Mouse (Mus musculus): ENCODE data around the gene Dcps.

Dcps gene

DNA sequence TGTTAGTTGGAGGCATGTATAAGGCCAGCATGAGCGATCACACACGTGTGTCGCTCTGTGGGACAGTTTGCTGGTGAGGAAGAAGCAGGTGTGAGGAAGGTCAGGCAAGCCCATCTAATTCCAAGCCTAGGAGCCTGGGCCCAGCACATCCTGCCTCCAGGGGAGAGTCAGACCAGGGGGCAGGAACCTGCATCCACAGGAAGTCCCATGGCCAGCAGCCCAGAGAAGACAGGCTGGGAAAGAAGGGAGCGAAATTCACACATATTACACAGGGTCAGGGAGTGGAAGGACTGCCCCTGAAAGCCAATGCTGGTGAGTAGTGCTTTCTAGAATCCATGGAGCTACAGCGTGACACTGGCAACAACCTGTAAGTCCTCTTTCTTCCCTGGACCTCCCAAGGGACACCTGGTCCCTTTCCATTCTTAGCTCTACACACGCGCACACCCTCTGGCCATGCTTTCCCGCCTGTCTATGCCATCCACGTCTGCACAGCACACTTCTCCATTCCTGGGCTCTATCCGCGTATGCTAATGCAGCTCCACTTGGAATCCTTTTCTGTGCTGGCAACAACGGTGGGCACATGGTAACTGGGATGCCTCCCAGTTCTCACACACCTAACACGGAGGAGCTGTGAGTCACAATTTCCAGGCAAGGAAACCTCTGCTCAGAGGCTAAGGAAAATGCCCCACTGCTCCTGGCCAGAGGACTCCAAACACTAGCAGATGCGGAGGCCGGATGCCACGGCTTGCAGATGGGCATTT is 44.0 kb downstream of the Dcps start:
- no peak for DNase-seq (ENCODE audit: low read depth)

DNA sequence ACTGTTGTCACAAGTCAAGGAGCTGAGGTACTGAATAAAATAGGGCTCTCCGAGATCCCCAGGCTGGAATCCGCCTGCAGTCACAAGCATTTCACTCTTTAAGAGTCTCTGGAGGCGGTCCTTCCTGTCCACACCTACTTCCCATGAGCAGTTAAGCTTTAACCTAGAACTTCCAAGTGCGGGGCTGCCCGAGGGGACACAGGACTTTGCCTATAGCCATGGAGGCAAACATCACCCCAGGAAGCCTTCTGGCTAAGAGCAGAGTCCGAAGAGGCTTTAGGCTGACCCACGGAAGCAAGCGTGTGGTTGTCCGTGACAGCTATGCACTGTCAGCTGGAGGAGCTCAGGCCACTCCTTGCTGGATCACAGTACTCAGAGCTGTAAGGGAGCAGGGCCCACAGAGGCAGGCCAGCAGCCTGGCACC is 46.9 kb downstream of the Dcps start:
- no peak for DNase-seq (ENCODE audit: low read depth)

DNA sequence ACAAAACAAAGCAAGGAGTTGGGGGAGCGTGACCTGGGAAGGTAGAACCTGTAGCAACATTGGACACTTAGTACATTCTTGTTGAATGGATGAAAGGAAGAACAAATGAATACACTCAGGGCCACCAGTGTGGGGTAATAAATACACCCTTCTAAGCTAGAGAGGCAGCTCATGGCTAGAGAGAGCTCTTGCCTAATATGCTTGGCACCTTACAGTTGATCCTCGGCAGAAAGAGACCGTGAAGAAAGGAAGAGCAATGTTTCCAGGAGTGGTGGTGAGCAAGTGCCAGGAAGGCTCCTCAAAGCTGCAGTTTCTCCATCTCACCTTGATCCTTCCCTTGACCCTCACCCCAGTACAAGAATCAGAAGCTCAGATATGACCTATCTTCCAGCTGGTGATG is 47.3 kb downstream of the Dcps start:
- DNase-seq (ENCODE audit: low read depth): no peak

DNA sequence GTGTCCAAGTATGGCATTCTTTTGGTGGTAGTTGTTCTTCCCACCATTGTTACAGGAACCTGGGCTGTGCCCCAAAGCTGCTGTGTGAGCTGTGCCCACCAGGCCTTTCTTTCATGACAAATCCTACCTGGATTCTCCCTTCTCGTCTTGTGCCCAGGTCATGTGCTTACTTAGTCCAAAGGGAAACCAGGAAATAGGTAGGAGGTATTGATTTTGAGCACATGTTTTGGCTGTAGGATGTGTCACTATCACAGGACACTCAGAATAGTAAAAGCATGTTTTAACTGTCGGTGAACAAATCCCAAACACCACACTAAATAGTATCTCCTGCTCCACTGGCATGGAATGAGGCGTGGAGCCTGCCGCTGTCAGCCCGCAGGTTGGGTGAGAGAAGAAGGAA is 48.3 kb downstream of the Dcps start:
- no peak for DNase-seq (ENCODE audit: low read depth)

- no peak for DNase-seq (ENCODE audit: low read depth)
Measured at GRCm38 (mm10) chr9:35127147-35127546, 48.7 kb downstream of the Dcps start.

GRCm38 (mm10) chr9:35124678-35124955 is 51.2 kb downstream of the Dcps start:
- DNase-seq (ENCODE audit: low read depth): no peak

GRCm38 (mm10) chr9:35123804-35124677 is 51.8 kb downstream of the Dcps start:
- peak; percentile 50 for DNase-seq (ENCODE audit: low read depth)

GRCm38 (mm10) chr9:35123456-35123803 is 52.4 kb downstream of the Dcps start:
- no peak for DNase-seq (ENCODE audit: low read depth)

GRCm38 (mm10) chr9:35122551-35123266 is 53.2 kb downstream of the Dcps start:
- peak; percentile 49 for DNase-seq (ENCODE audit: low read depth)

DNA sequence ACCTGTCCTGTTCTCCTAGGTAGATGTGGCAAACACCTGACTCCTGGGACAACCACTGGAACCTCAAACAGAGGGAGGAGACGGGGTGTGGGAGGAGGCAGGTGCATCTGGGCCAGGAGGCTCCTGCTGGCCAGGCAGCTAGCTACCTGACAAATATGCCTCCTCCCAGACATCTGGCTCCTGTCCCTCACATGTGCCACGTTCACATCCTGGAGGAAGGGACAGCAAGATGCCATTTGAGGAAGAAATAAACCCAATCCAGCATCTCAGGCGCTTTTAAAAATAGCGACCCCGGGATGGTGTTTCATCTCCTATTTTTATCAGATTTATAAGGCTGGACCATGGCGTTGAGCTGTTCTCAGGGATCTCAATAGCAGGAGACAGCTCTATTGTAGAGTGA is 56.7 kb downstream of the Dcps start, which contains the start of gene St3gal4:
Gene St3gal4, minus strand, starts transcription at position 101 of the 400 bp plus-strand sequence.
- no peak for DNase-seq (ENCODE audit: low read depth)

DNA sequence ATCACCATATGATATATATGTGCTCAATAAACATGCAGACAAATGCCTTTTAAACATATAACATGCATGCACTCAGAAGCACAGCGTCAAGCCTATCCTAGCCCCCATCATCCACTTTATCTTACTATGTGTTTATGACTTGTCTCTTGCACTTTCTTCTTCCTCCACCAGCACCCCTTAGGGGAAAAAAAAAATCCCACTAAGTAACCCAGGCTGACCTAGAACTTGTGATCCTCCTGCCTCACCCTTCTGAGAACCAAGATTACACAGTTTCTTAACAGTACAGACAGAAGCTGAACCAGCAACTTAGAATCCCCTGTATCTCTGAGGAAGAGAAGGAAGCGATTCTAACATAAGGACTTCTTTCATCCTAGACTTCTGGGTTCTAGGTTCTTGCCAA is 57.3 kb downstream of the Dcps start:
- no peak for DNase-seq (ENCODE audit: low read depth)

- DNase-seq (ENCODE audit: low read depth): peak; percentile 55
Measured at GRCm38 (mm10) chr9:35117384-35118295, 58.2 kb downstream of the Dcps start.

DNA sequence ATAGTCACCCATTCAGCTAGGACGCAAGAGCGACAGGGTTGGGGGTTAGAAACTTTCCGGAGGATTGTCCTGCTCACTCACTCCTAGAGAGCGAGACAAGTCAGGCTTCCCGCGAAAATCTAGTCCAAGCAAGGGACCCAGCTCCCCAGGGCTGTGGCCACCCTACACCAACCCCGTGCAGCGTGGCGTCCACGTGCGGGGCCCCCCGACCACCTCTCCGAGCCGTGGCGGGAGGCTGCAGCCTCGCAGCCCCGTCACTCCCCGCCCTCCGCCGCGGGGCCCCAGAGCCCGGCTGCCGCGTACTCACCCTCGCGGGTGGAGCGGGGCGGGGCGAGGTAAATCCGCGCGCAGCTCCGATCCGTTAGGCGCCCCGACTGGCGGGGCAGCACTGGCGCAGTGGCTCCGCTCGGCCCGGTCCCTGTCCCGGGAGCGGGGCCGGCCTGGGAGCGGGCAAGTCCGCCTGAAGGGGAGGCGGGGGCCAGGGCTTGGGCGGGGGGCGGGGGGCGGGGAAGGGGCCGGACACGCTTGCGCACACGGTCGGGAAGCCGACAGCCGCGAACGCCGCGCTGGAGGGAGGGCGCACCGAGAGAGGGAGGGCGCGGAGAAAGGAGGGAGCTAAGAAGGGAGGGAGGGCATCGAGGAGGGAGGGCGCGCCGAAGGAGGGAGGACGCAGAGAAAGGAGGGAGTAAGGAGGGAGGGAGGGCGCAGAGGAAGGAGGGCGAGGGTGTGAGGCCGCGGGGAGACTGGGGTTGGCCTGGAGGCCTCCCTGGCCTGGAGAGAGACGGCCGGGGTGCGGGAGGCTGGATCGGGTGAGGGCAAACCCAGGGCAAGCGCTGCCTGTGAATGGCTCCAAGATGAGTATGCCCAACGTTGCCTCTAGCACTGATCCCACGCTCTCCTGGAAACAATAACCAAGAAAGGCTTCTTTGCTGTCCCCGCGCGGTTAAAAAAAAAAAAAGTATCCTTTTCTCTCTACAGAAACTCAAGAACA is 59.2 kb downstream of the Dcps start:
- peak; percentile 71 for DNase-seq (ENCODE audit: low read depth)

DNA sequence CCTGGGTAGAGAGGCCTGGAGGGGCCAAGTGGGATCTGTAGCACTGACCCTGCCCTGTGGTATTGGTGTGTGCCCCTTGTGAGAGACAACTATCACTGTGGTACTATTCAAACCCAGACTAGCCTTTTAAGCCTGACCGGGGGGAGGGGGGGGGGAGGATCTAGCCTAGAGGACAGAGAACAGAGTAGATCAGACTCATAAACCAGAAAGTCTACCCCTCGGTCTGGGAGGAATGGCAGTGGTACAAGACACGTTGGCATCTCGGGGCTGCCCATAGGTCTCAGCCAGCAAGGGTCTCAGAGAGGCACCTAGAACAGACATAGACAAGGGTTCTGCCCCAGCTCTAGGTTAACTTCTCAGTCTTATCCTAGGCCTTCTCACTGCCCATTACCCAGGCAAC is 60.1 kb downstream of the Dcps start:
- no peak for DNase-seq (ENCODE audit: low read depth)

- DNase-seq (ENCODE audit: low read depth): no peak
Measured at GRCm38 (mm10) chr9:35115299-35115698, 60.6 kb downstream of the Dcps start.

- no peak for DNase-seq (ENCODE audit: low read depth)
Measured at GRCm38 (mm10) chr9:35114234-35114633, 61.6 kb downstream of the Dcps start.

- no peak for DNase-seq (ENCODE audit: low read depth)
Measured at GRCm38 (mm10) chr9:35111941-35112595, 63.8 kb downstream of the Dcps start.

DNA sequence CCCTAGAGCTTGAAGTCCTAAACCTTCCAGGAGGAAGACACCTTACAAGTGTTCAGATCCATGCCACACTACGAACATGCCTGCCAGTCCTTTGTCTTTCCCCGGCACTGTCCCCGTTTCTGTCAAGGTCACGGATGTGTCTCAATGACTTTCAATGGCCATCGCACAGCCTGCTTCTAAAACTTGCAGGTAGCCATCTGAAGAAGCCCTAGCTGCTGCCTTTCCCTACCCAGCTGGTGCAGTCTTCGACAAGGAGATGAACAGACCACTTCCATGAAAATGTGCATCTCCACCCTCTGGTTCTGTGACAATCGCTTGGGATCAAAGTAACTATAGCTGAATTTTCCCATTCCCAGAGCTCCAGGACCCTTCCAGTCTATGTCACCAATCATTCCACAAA is 64.4 kb downstream of the Dcps start:
- no peak for DNase-seq (ENCODE audit: low read depth)

- no peak for DNase-seq (ENCODE audit: low read depth)
Measured at GRCm38 (mm10) chr9:35110567-35110966, 65.3 kb downstream of the Dcps start.

DNA sequence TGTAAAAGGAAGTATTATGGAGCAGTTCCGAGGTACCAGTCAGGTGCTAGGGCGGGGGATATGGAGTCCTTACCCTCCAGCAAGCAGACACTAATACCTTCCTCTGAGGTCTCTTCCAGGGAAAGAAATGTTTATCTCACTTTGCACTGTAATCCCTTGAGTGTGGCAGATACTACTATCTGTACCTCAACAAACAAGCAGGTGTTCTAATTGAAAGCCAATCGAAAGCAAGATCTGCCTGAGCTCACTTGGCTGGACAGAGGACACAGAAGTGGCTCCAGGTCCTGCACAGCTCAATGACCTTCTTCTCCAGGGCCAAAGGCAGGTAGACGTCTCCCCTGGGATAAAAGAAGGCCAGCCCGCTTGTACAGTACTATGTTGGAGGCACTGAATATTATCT is 65.8 kb downstream of the Dcps start:
- no peak for DNase-seq (ENCODE audit: low read depth)

Data from c-Kit-positive CD71-negative TER-119-negative erythroid progenitor cells, embryonic 14.5 days (primary cell).